Mouse (Mus musculus) CD4-positive naive resting alpha-beta T cell, adult 76 days (primary cell): Measurements from ENCODE around the gene Ptpre. TPM values are rescaled to one million over a fixed set of nuclear protein-coding genes. Genes with fewer than 3 reads are reported as not detected.

Experiments used
- total RNA-seq: library from RNA; stranded (reverse); gene quantifications from one replicate; pipeline ENCODE4 v1.2.4, GENCODE M21; 2023

Gene Ptpre
- 26.7 TPM for total RNA-seq

DNA sequence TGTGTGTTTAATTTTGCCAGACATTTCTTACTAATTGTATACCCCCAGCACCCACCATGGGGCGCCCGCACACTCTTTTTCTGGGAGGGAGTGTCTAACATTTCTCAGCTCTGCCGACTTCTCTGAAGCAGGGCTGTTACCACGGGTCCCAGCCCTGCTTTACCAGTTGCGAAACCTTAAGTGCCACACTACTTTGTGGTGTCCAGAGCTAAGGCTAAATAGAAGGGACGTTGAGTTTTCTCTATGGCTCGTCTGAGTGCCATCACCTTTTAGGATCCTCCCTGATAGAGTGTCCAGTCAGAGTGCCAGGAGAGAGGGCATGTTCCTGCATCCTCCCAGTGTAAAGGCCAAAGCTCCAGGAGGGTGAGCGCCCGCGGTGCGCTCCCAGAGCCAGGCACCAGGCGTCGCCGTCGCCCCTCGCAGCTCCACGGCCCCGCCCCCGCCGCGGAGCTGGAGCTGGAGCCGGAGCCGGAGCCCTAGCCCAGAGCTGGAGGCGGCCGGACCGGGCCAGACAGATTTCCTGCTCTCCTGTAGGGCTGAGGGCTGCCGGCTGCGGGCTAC, at the start of gene Ptpre:
Gene Ptpre, plus strand, starts transcription at position 141 of the 561 bp plus-strand sequence.

DNA sequence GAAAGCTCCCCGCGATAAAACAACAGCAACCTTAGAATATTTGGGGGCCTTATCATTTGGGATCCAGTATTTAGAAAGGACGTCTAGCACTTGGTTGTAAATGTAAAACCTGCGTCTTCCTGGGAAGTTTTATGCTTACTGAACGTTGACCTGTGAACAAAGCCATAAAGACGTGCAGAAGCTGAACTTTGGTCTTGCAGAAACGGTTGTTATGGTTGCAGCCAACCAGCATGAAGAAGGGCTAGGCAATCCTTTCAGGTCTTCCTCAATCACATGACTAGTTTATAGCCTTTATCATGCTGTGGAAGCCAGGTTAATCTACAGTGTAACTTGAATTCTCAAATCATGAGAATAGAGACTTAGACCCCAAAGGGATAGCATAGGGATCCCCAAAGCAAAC, 8.8 kb upstream of the Ptpre start, which contains the start of gene Clrn3:
Gene Clrn3, minus strand, starts transcription at position 140 of the 400 bp plus-strand sequence.

DNA sequence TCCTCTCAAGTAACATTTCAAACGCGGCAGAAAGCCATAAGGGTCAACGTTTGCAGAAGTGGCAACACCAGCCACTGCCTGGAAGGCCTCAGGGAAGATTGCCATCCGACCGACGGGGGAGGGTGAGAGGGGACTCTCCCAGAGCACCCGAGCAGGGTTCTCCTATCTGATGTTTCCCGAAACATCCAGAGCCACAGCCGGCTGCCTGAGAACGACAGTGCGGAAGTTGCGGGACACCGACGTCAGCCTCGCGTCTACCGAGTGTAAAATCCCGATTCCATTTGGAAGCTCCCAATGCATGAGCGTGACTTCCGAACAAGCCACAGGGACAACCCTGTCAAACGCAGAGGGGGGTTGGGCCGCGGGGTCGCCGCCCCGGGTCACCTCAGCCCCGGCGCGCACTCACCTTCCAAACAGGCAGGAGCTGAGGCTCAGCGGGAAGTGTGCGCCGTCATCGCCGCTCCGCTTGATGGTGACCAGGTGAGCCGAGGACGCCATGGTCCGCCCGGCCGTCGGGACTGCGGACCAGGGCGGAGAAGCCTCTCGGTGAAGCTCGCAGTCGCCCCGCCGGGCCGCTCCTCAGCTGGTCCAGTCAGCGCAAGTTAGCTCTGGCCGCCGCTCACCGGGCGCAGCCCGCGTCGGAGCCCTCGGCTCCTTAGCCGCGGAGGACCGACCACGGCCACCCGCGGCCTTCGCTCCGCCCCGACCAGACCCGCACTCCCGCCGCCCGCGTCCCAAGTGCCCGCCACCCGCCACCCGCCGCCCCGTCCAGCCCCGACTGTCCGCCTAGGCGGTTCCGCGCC, 178.6 kb downstream of the Ptpre start, which contains the start of gene Mki67:
Gene Mki67, minus strand, starts transcription at position 720 of the 803 bp plus-strand sequence.

Other genes starting within 250 kb of the Ptpre start
- not detected for gene Foxi2, start 127.2 kb upstream of the Ptpre start, total RNA-seq
- gene Clrn3, start 8.8 kb upstream of the Ptpre start, total RNA-seq, result not detected
- 5.1 TPM for gene Mki67, start 178.9 kb downstream of the Ptpre start, total RNA-seq